Mouse (Mus musculus) monocyte, adult 2 months (primary cell): Measurements from ENCODE around the gene Cmah.
"Not testable (repeated sequence)": the region's sequence is repeated elsewhere in the genome, so short reads cannot be mapped to it uniquely, and the experiment has no call there.

Source experiments
- DNase-seq, 2 experiments: peaks; one replicate each; pipeline ENCODE4 v3.0.0; 2022; ENCODE audit warnings: low spot score in 2 of 2, low read depth in 1 of 2

The Cmah gene

DNA sequence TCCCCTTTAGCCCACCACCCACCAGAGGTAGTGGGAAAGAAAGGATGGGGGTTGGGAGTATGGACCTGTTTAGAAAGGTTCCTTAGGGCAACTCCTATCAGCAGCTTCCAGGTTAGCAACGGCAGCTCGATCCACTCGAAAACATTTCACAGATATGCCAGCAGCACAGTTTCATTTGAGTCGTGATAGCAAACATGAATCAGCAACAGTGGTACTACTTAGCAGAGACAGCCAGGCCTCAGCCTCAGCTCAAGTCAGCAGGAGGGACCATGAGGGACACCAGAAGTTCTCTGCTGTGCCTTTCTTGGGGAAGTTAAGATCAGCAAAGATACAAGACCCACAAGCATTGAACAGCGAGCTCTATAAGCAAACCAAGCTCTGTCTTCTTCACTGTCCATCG lies 13.3 kb downstream of the Cmah start:
- DNase-seq: no peak

- no peak for DNase-seq
These were observed 14.9 kb downstream of the Cmah start for GRCm38 (mm10) chr13:24342091-24342490.

DNA sequence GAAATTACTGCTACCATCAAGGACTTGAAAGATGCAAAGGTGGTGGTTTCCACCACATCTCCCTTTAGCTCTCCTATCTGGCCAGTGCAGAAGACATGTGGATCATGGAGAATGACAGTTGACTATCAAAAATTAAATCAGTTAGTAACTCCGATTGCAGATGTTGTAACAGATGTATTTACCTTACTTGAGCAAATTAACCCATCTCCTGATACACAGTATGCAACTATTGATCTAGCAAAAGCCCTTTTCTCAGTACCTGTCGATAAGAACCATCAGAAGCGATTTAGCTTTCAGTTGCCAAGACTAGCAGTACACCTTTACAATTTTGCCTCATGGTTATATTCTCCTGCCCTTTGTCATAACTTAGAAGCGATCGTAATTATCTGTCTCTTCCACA lies 25.8 kb downstream of the Cmah start:
- DNase-seq: no peak

- DNase-seq: no peak
These were observed 27.5 kb downstream of the Cmah start for GRCm38 (mm10) chr13:24354751-24355150.

DNA sequence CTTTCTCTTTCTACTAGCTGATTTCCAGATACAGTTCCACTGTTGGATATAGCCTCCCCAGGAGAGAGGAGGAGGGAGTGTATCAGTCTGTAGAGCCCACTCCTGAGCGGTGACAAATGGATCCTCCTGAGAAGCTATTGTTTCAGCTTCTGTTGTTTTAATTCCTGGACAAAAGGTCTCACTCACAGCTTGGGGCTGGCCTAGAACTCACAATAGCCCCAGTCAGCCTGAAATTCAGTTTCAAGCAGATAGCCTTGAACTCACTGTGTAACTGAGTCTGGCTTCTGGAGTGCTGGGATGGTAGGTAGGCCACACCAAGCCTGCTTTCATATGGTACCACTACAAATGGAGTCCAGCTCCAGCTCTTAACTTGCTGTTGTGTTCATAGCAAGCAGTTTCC lies 32.0 kb downstream of the Cmah start:
- DNase-seq: no peak

DNA sequence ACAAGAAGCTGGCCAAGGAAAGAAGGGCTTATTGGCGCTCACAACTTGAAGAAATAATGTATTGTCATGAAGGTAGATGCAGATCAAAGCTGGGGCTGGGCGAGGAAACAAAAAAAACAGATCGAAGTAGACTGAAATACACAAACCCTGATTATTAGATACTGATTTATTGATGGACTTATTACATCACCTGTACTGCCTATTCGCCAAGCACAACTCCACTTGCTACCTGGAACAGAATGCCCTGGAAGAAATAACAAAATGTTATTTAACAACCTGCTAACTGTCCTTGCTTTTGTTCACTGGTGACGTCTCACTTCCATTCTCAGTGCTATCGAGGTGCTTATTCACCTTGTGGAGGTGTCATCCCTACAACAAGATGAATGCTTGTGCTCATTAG lies 38.0 kb downstream of the Cmah start:
- no peak for DNase-seq

DNA sequence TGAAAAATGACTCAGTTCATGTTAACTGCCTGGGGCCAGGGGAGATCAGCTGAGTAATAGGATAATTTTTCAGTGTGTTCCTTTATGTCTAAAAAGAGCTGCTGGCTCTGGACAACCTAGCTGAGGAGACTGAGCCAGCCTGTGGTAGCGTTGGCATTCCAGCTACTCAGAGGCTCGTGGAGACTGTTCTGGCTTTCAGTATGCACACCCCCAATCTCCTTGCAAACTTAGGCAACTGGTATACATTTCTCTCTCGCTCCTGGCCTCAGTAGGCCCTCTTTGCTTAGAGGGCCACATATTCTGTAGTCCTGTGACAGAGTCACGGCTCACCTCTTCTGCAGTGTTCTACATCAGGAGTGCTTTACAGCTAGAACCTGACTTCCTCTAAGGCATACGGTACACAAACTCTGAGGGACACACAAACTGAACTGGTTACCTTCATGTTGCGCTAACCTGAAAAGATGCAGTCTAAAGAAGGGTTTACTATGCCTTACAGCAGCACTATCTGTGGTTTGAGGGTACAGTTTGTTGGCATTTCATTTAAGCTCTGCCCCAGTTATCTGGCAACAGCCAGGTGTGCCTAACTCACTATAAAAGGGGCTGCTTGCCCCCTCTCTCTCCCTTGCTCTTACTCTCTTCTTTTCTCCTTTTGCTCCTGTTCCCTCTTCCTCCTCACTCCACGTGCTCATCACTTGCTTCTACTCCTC lies 45.8 kb downstream of the Cmah start:
- no peak for DNase-seq

GRCm38 (mm10) chr13:24374606-24375005 lies 47.4 kb downstream of the Cmah start:
- not testable (repeated sequence) for DNase-seq

GRCm38 (mm10) chr13:24375320-24376203 lies 48.4 kb downstream of the Cmah start:
- DNase-seq: no peak

GRCm38 (mm10) chr13:24380713-24381112 lies 53.5 kb downstream of the Cmah start:
- DNase-seq: no peak

DNA sequence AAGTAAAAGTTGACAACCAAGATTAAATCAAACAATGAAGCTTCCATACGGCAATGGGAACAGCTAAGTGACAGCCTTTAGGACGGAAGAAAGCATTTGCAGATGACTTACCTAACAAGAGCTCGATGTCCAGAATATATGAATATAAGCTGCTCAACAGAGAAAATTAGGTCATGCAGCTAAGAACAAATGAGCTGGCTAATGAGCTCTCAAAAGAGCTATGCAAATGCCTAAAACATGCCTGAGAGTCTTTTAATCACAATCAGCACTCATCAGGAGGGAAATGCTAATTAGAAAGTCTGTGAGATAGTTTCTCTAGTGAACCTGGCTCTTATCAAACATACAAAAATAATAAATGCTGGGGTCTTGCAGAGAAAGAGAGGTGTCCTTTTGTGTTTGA lies 56.7 kb downstream of the Cmah start:
- DNase-seq: no peak

- no peak for DNase-seq
These were observed 64.7 kb downstream of the Cmah start for GRCm38 (mm10) chr13:24391892-24392291.

DNA sequence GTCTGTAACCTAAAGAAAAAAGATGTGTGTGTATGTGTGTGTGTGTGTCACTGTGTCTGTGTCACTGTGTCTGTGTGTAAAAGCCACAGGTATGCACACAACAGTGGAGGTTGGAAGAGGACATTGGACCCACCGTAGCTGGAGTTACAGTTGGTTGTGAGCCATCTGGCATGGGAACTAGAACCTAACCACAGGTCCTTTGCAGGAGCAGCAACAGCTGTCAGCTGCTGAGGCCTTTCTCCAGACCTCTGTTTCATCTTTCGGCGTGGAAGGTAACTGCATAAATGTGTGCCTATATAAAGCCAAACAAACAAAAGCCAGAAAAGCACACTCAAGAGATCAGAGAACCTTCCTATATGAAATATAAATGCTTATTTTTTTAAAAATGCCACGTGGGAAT lies 65.5 kb downstream of the Cmah start:
- no peak for DNase-seq

DNA sequence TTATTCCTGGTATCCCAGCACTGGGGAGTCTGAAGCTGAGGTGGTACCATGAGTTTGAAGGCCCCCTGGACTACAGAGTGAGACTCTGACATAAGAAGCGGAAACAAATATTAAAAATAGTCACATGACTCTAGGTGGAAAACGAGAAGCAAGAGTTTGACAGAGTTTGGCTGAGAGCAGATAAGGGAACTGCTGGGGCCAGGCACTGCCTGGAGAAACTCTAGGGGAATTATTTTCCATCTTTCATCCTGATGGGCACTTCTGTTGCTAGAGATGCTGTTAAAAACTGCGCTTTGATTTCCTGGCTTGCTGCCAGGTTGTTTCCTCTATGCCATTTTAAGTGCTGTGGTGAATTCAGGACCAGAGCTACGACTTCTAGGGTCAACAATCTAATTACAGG lies 65.9 kb downstream of the Cmah start:
- DNase-seq: no peak

- no peak for DNase-seq
These were observed 68.6 kb downstream of the Cmah start for GRCm38 (mm10) chr13:24395815-24396214.

GRCm38 (mm10) chr13:24397181-24397580 lies 70.0 kb downstream of the Cmah start:
- no peak for DNase-seq

GRCm38 (mm10) chr13:24398488-24398887 lies 71.3 kb downstream of the Cmah start:
- no peak for DNase-seq

DNA sequence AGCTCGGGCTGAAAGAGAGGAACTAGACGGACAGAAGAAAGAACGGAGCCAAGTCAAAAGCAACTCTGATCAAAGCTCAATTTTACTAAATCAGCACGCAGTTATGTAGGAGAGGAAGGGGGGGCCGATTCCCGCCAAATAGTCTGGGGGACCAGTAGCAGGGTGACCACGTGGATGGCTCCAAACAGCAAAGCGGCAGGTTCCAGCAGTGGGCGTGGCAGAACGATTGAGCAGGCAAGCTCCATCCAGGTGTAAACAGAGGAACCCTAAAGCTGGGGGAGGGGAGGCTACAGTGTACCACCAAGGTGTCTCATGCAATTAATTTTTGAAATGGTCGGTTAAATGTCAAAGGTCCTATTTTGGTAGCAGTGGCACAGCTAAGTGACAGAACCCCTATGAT lies 74.6 kb downstream of the Cmah start:
- DNase-seq: not testable (repeated sequence)

DNA sequence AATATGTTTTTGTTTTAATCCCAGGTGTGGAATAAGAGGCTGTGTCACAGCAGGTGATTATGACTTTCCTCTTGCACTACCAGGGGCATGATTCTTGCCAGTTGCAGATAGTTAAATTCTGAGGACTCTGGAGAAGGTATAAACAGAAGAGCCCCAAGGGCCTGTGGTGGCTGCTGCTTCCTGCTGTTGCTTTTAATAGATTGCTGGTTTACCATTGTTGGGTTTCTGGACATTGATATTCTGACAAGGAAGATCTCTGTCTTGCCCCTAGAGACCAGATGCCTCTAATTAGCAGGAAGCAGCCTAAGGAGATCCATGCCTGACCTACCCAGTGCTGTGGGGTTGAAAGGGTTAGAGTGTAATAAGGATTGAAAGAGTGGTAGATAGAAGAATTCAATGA lies 75.8 kb downstream of the Cmah start:
- DNase-seq: no peak

DNA sequence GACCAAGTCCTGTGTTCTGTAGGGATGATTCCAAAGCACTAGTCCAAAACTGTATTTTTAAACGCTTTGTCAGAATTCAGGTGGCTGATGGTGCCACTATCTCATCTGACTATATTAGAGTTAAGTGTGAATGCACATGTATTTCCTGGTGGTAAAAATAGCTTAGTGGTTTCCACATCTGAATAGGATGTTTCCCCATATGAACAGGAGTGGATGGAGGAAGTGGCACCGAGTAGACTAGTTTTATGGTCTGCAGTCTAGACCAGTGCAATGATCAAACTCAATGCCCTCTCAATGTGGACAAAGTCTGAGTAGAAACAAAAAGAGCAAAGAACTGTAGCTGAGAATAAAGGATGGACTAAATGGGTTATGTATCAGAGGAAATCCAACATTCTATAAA lies 79.6 kb downstream of the Cmah start:
- DNase-seq: peak in 1 of 2 experiments; percentile 19

GRCm38 (mm10) chr13:24414635-24415206 lies 87.5 kb downstream of the Cmah start:
- no peak for DNase-seq
